Mouse (Mus musculus): ENCODE data around the gene Cfap77. TPM values are rescaled to one million over a fixed set of nuclear protein-coding genes. Genes with fewer than 3 reads are reported as not detected.

The Cfap77 gene
- total RNA-seq, 2 experiments from 2014 or later, result 1.2 to 1.6 TPM

DNA sequence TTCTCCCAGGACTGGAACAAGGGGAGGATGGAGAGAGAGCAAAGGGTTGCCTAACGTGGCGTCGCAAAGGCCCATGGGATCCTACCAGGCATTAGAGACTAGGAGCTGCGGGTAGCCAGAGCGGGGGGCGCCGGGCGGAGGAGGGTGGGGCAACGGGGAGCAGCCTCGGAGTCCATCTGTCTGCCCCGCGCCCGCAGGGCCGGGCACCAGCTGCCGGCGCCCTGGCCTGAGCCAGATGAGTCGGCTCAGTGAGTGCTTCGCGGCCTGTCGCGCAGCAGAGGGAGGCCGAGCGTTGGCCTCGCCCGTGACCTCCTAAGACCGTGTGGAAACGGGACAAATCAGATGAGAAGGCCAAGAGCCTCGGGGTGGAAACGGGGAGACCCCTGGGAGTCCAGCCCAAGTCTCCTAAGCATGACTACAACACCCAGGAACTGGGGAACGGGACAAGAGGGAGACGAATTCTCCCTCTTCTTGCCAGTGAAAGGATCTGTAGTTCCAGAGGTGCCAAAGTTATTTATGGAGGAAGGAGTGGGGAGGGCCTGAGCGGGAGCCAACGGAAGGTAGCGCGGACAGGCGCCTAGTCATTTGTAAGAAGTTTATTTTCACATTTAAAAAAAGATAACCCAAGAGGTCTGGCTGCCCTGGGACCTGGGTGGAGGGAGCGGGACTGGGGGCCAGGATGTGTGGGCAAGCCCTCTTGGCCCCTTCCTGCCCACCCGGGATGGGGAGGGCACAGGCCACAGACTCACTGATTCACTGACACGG, 146.3 kb downstream of the Cfap77 start:
- no peak for DNase-seq (ENCODE audit: low spot score in 2 of 2)

DNA sequence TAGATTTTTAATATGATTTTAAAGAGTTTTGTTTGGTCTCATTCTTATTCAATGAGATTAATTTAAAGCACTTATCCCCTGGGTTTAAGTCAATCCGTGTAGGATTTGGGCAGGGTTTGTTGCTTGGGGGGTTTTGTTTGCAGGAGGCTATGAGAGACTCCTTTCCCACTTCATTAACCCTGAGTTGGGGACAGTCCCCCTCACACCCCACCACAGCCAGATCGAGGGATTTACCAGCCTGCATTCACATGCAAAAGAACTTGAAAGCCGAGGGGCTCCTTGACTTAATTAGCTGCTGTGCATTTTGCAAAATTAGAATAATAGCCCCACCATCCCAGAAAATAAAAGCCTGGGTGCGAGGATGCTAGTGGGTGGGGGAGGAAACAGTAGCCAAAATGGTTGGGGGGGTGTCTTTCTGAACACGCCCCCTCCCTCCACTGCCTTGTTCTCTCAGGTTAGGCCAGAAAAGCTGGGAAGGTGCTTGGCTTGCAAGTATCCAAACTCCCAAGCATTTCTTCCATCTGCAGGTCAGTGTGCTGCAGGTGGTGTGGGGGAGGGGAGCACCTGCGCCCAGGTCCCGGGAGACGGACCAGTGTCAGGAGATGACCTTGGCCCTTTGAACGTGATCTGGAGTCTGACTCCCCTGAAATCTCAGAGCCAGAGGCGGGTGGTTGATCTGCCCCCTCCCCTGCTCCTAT, 147.0 kb downstream of the Cfap77 start:
- DNase-seq (ENCODE audit: low spot score in 2 of 2), result no peak

DNA sequence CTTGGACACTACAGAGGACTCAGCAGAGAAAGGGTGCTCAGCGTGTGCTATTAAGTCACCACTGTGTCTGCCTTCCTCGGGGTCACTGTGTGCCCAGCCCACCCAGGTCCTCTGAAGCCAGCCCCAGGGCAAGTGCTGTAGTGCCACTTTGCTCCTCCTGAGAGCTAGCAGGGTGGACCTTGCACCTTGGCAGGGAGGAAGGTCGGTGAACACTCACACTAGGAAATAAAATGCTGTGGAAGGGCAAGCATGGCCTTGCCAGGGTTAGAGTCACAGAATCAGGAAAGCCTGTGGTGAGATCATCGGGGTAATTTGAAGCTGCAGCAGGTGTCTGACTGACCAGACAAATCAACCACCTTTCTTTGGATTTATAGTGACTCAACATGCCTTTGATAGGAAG, 149.3 kb downstream of the Cfap77 start:
- no peak for DNase-seq (ENCODE audit: low spot score in 2 of 2)

DNA sequence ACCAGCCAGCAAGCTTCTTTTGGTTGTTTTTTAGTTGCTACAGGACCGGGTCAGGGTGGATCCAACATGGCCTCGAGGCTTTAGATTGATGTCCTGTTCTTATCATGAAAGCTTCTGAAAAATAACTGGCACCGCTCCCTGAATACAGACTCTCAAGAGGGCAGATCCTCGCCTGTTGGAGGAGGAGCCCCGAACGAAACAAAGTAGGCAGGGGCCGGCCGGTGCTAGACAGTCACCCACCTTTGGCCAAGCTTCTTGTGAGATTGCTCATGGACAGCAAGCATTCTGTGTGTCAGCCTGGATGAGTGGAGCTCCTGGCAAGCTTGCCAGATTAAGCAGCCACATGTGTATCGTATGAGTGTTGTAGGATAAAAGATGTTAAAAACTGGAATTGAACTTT, 150.1 kb downstream of the Cfap77 start:
- no peak for DNase-seq (ENCODE audit: low spot score in 2 of 2)

DNA sequence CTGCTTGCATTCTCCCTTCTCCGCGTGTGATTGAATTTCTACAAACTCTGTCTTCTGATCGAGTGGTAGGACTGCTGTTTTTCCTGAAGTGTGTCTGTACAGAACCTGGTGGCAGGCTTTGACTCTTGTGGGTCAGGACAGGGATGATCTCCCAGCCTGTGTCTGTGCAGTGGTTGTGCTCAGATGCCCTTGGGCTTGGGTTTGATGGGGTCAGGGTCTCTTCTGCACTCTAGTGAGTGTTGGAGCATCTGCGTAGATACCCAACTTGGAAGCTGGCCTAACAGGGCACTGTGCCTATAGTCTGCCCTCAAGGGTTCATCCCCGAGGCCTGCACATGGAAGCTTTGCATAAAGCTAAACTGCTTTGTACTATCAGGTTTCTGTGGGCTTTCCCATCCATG, 151.0 kb downstream of the Cfap77 start:
- no peak for DNase-seq (ENCODE audit: low spot score in 2 of 2)

DNA sequence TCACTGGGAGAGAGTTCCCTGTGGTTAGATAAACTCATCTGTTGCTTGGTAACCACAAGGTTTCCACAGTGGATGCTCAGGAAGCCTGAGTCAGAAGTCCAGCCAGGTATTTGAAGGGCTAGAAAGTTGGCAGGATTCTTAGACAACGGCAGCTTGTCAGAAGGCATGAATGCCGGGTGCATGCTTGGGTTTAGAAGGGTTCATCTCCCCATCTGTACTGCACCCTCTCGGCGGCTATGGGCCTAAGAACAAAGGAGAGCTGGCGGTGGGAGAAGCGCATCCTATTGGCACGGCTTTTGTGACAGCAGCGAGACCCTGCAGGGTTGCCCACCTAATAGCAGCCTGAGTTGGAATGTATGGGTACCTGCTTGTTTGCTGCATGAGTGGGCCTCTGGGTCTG, 152.6 kb downstream of the Cfap77 start:
- DNase-seq (ENCODE audit: low spot score in 2 of 2), result no peak

DNA sequence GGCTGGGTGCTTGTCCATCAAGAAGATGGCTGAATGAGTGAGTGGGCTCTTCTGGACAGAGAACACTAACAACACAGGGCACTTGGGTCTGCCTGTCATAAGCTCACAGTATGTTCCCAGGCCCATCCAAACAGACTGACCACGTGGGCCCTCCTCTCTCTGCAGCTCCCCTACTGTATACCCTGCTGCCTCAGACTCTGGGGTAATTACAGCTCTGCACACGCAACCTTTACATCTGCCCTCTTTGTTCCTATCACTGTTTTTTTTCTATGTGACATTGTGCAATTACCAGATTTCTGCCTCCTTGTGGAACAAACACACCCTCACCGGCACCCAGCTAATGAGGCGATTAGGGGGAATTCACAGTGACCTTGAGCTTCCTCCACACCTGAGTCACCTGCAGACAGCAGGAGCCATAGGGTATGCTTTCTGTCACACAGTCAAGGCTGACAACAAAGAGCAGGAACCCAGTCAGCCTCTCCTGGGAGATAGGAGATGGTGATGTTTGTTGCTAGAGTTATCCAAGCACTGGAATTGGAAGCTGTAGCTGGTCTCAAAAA, 157.4 kb downstream of the Cfap77 start:
- DNase-seq (ENCODE audit: low spot score in 2 of 2), result no peak

DNA sequence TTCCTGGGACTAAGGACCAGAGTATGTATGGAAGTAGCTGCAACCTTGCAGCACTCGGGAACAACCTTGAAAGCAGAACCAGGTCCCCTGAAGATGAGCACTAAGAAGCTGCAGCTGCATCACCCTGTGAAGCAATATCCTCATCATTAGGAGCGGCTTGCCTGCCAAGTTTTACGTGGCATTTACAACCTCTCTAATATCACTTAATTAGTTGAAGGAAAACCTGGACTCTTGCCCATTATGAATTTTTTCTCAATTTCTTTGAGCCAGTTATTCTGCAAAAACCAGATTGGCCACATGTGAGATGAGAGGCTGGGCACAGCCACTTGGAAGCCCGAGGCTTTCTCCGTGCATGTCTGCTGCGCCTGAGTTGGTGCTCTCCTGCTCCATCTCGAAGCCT, 159.0 kb downstream of the Cfap77 start:
- DNase-seq (ENCODE audit: low spot score in 2 of 2), result no peak

DNA sequence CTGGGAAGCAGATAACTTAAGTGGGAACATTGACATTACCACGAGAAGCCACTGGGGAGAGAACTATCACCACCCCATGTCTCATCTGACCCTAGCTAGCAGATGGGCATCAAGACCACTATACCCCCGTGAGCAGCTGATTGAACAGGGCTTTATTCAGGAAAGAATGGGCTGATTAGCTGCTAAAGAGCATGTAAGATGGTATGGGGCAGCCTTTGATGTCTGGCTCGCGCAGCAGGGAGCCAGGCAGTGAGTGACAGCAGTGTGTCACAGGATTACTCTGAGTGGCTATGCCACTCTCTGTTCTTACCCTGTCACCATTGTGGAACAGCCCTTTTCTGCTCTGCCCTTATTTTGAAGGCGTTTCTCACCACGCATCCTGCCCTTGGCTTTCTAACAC, 161.3 kb downstream of the Cfap77 start:
- DNase-seq (ENCODE audit: low spot score in 2 of 2), result no peak

DNA sequence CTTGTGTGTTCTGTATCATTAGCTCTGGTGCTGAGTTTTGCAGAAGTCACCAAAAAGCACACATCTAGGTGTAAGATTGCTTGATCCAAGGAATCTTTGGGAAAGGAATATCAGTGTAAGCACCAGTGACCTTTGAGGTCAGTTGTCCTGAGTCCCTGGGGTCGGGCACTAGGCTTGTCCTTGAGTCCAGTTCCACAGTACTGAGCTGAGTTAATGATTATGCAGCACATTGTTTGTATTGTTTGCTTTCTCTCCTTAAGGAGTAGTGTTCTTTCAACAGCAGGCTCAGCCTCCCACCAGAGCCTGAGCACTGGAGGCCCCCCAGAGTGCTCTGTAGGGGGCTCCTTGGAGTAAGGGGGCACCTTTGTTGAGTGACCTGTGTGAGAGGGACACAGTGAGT, 162.1 kb downstream of the Cfap77 start:
- DNase-seq (ENCODE audit: low spot score in 2 of 2), result no peak

DNA sequence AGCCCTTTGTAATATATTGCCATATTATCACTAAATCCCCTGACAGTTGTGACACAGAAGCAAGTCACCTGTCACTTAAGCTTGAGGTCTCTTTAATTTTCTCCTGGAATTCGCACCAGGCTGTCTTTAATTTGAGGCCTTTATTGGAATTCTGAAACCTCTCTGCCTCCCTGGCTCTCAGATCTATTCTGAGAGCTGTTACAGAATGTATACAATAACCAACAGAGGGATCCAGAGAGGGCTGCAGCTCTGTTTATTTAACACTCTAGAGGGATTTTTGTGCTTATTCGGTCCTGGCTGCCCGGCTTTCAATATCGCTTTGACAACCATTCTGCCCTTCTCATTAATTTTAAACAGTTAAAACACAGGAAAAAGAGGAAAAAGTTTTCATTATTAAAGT, 170.0 kb downstream of the Cfap77 start:
- no peak for DNase-seq (ENCODE audit: low spot score in 2 of 2)

DNA sequence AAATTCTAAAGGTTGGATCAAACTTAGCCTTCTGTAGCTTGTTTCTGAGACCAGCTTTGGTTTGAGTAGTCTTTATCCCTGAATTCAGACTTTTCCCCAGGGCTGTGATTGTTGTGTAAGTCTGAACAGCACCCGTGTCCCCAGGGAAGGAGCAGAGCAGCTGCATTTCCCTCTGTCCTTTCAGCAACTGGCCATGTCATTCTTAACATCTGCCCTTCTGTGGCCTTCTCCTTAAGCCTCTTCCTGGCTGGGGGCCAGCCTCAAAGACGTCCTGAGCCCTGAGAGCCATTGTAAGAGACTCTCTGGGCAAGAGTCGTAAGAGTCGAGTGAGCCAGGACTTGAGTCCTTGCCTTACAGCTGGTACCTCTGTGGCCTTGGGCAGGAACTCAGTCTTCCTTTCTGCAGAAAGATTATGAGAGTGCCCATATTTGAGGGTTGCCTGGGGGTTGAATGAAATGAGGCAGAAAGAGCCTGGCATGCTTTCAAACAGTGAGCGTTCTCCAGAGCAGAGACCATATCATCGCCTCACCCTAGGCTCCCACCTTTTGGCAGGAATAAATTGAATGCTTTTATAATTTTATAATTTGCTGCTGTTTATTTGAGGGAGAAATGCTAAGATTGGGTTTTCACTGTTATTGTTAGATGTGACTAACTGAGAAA, 171.9 kb downstream of the Cfap77 start:
- DNase-seq (ENCODE audit: low spot score in 2 of 2), result no peak

DNA sequence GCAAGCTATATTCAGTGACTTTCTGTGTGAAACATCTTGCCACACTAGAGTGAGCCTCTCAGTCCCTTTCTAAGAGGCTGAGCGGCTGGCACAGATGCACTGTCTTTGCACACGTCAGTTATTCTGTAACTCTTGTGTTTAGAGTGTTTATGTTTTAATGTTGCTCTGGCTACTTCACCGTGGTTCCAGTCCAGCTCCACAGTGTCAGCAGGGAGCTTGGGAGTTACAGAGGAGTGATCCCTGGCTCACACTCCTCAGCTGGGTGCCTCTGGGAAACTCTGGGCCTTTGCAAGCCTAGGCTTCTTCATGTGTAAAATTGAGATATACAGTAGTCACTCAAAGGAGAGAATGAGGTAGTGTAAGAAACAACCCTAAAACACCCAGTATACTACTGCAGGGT, 172.8 kb downstream of the Cfap77 start:
- no peak for DNase-seq (ENCODE audit: low spot score in 2 of 2)

DNA sequence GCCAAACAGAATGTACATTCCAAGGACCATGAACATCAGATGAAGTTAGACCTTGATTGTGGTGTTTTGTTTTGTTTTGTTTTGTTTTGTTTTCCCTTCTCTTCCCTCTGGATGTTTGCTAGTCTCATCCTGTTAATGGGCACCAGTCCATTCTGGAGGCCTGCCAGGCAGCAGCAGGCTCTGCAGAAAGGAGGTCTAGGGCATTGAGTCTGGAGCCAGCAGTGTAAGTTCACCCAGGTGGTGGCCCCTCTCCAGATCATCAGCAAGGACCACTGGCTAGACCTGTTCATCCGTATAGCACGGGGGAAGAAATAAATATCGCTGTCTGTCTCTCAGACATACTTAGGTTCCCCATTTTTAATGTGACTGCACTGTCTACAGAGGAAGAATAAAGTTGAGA, 173.6 kb downstream of the Cfap77 start:
- no peak for DNase-seq (ENCODE audit: low spot score in 2 of 2)

Other genes with a start within 250 kb of the Cfap77 start
- gene Gtf3c4, start 214.7 kb downstream of the Cfap77 start, total RNA-seq (2021), result 10 to 100 TPM; 34.9 to 35.4 TPM
- 1 to 10 TPM; 7.1 to 9.9 TPM for gene Ddx31, start 214.7 kb downstream of the Cfap77 start, total RNA-seq (2021)
- not detected for gene Barhl1, start 138.4 kb downstream of the Cfap77 start, total RNA-seq (2021)
- gene Ttf1, start 5.2 kb upstream of the Cfap77 start, total RNA-seq (2021), result 10 to 100 TPM; 10.8 to 11.0 TPM
- gene Setx, start 69.1 kb upstream of the Cfap77 start, total RNA-seq (2021), result 10 to 100 TPM; 41.2 to 45.0 TPM
- gene Ntng2, start 197.9 kb upstream of the Cfap77 start, total RNA-seq (2021), result 100 to 1,000 TPM in 1 of 2 experiments, 10 to 100 TPM in 1; 94.3 to 102 TPM

Measured in layer of hippocampus, adult 18-20 months (tissue).